In genomic region chr7:70342771-70343170, GRCm38 (mm10) we compare ENCODE assay signal across 14 mouse cellular contexts. TPM values are rescaled to one million over a fixed set of nuclear protein-coding genes. Genes with fewer than 3 reads are reported as not detected.
A peak's percentile ranks its signal among the peaks of the same experiment; 100 is the strongest.
DNase-seq lines count a peak whose midpoint lies in the region; ATAC-seq lines count a peak whose summit lies in the region.
"Had no signal": no experiment of that assay in that cellular context is flagged by ENCODE, and none has a peak within 500 bp of the region (broad histone marks: within the 10 kb centered on the region; RNA-seq: fewer than 3 reads in every experiment).

No protein-coding gene starts in this region.

- H3K27ac ChIP-seq in hindbrain, embryonic 10.5 days, result peak overlapping the region; percentile 98
- H3K27ac ChIP-seq in hindbrain, embryonic 16.5 days (ENCODE audit: low read depth, low read length), result no peak overlapping the region; the same call in 1 of the 2 replicates
- H3K27ac ChIP-seq in forebrain, embryonic 11.5 days (ENCODE audit: low read depth, low read length), result peak overlapping the region; percentile 76
- peak overlapping the region; percentile 84 for H3K27ac ChIP-seq in midbrain, embryonic 11.5 days (ENCODE audit: low read depth, low read length)
- H3K27ac ChIP-seq: limb, embryonic 15.5 days; lung, embryonic 15.5 days had no signal

- no peak for ATAC-seq in hindbrain, embryonic 16.5 days
- ATAC-seq in forebrain, embryonic 11.5 days (replicated peaks; ENCODE audit: low FRiP score), result no peak
- no peak for ATAC-seq in midbrain, embryonic 11.5 days (ENCODE audit: low FRiP score)

- H3K27me3 ChIP-seq in hindbrain, embryonic 10.5 days (ENCODE audit: insufficient read depth, poor library complexity, severe bottlenecking), result peaks cover 97% of the 10 kb centered on the region
- peaks cover 25% of the 10 kb centered on the region for H3K27me3 ChIP-seq in hindbrain, embryonic 16.5 days (replicated peaks; ENCODE audit: control insufficient read depth, insufficient read depth, low read length)
- peaks cover 85% of the 10 kb centered on the region for H3K27me3 ChIP-seq in forebrain, embryonic 11.5 days (ENCODE audit: control insufficient read depth, insufficient read depth, low read length)
- peaks cover 79% of the 10 kb centered on the region for H3K27me3 ChIP-seq in midbrain, embryonic 11.5 days (ENCODE audit: control insufficient read depth, insufficient read depth, low read length)
- H3K27me3 ChIP-seq: lung, embryonic 15.5 days had no signal

- peaks cover 11% of the 10 kb centered on the region; the same call in 1 of the 2 replicates for H3K36me3 ChIP-seq in hindbrain, embryonic 10.5 days
- no peaks in the 10 kb centered on the region for H3K36me3 ChIP-seq in hindbrain, embryonic 16.5 days (ENCODE audit: control insufficient read depth, insufficient read depth, low read length)
- no peaks in the 10 kb centered on the region for H3K36me3 ChIP-seq in forebrain, embryonic 11.5 days (ENCODE audit: control insufficient read depth, insufficient read depth, low read length)
- H3K36me3 ChIP-seq in midbrain, embryonic 11.5 days (ENCODE audit: control insufficient read depth, insufficient read depth, low read length), result no peaks in the 10 kb centered on the region
- H3K36me3 ChIP-seq: G1E; limb, embryonic 15.5 days had no signal

- peak overlapping the region; percentile 34; the same call in 1 of the 2 replicates for H3K4me3 ChIP-seq in hindbrain, embryonic 10.5 days
- H3K4me3 ChIP-seq in hindbrain, embryonic 16.5 days (ENCODE audit: low read length), result no peak overlapping the region
- 0 out of 2 replicates have a peak overlapping the region, but pooled peaks have one; percentile 2 for H3K4me3 ChIP-seq in forebrain, embryonic 11.5 days (ENCODE audit: low read depth, low read length)
- peak overlapping the region; percentile 10; the same call in 1 of the 2 replicates for H3K4me3 ChIP-seq in midbrain, embryonic 11.5 days (ENCODE audit: low read depth, low read length)
- H3K4me3 ChIP-seq: limb, embryonic 15.5 days; lung, embryonic 15.5 days had no signal

- no peak for DNase-seq in hindbrain, embryonic 10.5 days (ENCODE audit: low spot score)
- DNase-seq in Muller cell, postnatal 12 days (ENCODE audit: inconsistent ontology term), result peak; percentile 9
- DNase-seq in forebrain, embryonic 11.5 days (ENCODE audit: low spot score), result no peak
- no peak for DNase-seq in midbrain, embryonic 11.5 days (ENCODE audit: low spot score, missing footprints)
- no peak for DNase-seq in gastrocnemius, postnatal 36 days
- DNase-seq in layer of hippocampus, postnatal 14 days (ENCODE audit: low spot score in 2 of 2), result no peak
- no peak for DNase-seq in heart, adult 8-10 months (ENCODE audit: low spot score)
- DNase-seq: B cell, adult 2 months; cerebellum, adult 9-11 months; kidney, postnatal 14 days had no signal

- no peak overlapping the region for H3K9ac ChIP-seq in hindbrain, embryonic 16.5 days (ENCODE audit: low read depth, low read length)
- H3K9ac ChIP-seq in forebrain, embryonic 11.5 days (ENCODE audit: low read length), result peak overlapping the region; percentile 35; the same call in 1 of the 2 replicates
- peak overlapping the region; percentile 45 for H3K9ac ChIP-seq in midbrain, embryonic 11.5 days (ENCODE audit: low read length)
- H3K9ac ChIP-seq: limb, embryonic 15.5 days; lung, embryonic 15.5 days had no signal

- no peak overlapping the region for H3K4me2 ChIP-seq in hindbrain, embryonic 16.5 days (ENCODE audit: low read length)
- peak overlapping the region; percentile 39; the same call in 1 of the 2 replicates for H3K4me2 ChIP-seq in forebrain, embryonic 11.5 days (ENCODE audit: low read depth, low read length, severe bottlenecking)
- H3K4me2 ChIP-seq in midbrain, embryonic 11.5 days, result peak overlapping the region; percentile 77
- H3K4me2 ChIP-seq: limb, embryonic 15.5 days; lung, embryonic 15.5 days had no signal

- peaks cover 79% of the 10 kb centered on the region for H3K4me1 ChIP-seq in hindbrain, embryonic 10.5 days (replicated peaks)
- peaks cover 24% of the 10 kb centered on the region for H3K4me1 ChIP-seq in hindbrain, embryonic 16.5 days (ENCODE audit: control insufficient read depth, insufficient read depth, low read depth, low read length)
- H3K4me1 ChIP-seq in forebrain, embryonic 11.5 days (replicated peaks; ENCODE audit: control insufficient read depth, insufficient read depth, low read length), result peaks cover 19% of the 10 kb centered on the region
- peaks cover 38% of the 10 kb centered on the region for H3K4me1 ChIP-seq in midbrain, embryonic 11.5 days (ENCODE audit: control insufficient read depth, insufficient read depth, low read length)

- intact Hi-C loops in gastrocnemius, postnatal 36 days (cut with DNase I), result no loop called here

- no peaks in the 10 kb centered on the region for H3K9me3 ChIP-seq in hindbrain, embryonic 10.5 days
- H3K9me3 ChIP-seq in hindbrain, embryonic 16.5 days (ENCODE audit: control insufficient read depth, low read length), result no peaks in the 10 kb centered on the region
- no peaks in the 10 kb centered on the region for H3K9me3 ChIP-seq in forebrain, embryonic 11.5 days (ENCODE audit: control insufficient read depth, low read length)
- no peaks in the 10 kb centered on the region for H3K9me3 ChIP-seq in midbrain, embryonic 11.5 days (ENCODE audit: control insufficient read depth, low read length)
- H3K9me3 ChIP-seq: limb, embryonic 15.5 days; lung, embryonic 15.5 days had no signal

- 7% methylated on average over 8 of the region's 8 CpGs for WGBS in hindbrain, embryonic 10.5 days
- 23% methylated on average over 8 of the region's 8 CpGs for WGBS in hindbrain, embryonic 16.5 days
- 11% methylated on average over 8 of the region's 8 CpGs for WGBS in forebrain, embryonic 11.5 days
- WGBS in midbrain, embryonic 11.5 days, result 5% methylated on average over 8 of the region's 8 CpGs

RNA-seq across cellular contexts. Expression of gene Nr2f2, which starts 23.8 kb away (rescaled TPM):
- 83.4 and 86.4 TPM in 2 replicates for polyA plus RNA-seq in hindbrain, embryonic 10.5 days (2016; fragmentation: Nextera tagmentation; extraction: Ambion mirVana)
- 63.1 and 68.9 TPM in 2 replicates for polyA plus RNA-seq in hindbrain, embryonic 16.5 days (2015; fragmentation: Nextera tagmentation; extraction: Ambion mirVana)
- 124 and 137 TPM in 2 replicates for polyA plus RNA-seq in forebrain, embryonic 11.5 days (2014; fragmentation: Nextera tagmentation; extraction: Ambion mirVana)
- polyA plus RNA-seq in midbrain, embryonic 11.5 days (2014; fragmentation: Nextera tagmentation; extraction: Ambion mirVana), result 114 and 122 TPM in 2 replicates
- 10 to 100 TPM; 12.7 to 19.4 TPM for total RNA-seq in gastrocnemius, postnatal 36 days (2021)
- 10 to 100 TPM; 46.4 to 51.8 TPM for total RNA-seq in layer of hippocampus, postnatal 14 days (2021)
- total RNA-seq in heart, adult 8-10 months (2022), result 10 to 100 TPM; 12.5 to 23.1 (median 20.3) TPM
- polyA plus RNA-seq: G1E had no signal
